Mouse (Mus musculus): Measurements from ENCODE around the gene Tead3. TPM values are rescaled to one million over a fixed set of nuclear protein-coding genes. Genes with fewer than 3 reads are reported as not detected.

Tead3 gene
- 28.1 and 33.5 TPM in 2 replicates for polyA plus RNA-seq (2012; rRNA removed)

GRCm38 (mm10) chr17:28350466-28351352 lies at the start of gene Tead3:
Gene Tead3, minus strand, starts transcription at chr17:28350817.

GRCm38 (mm10) chr17:28365122-28365521 lies 14.5 kb upstream of the Tead3 start, which contains the start of gene Tulp1:
Gene Tulp1, minus strand, starts transcription at chr17:28365222.

GRCm38 (mm10) chr17:28328366-28328928 lies 22.2 kb downstream of the Tead3 start, which contains the start of gene Rpl10a:
Gene Rpl10a, plus strand, starts transcription at chr17:28328471.

GRCm38 (mm10) chr17:28313212-28313879 lies 37.3 kb downstream of the Tead3 start, which contains the start of gene Fance:
Gene Fance, plus strand, starts transcription at chr17:28313519.

Other genes starting within 250 kb of the Tead3 start
- gene Scube3, start 208.7 kb downstream of the Tead3 start, polyA plus RNA-seq (2012; rRNA removed) = 0.42 and 1.0 TPM in 2 replicates
- gene Zfp523, start 173.7 kb downstream of the Tead3 start, polyA plus RNA-seq (2012; rRNA removed) = 39.0 and 39.4 TPM in 2 replicates
- 4.4 and 6.3 TPM in 2 replicates for gene Def6, start 143.0 kb downstream of the Tead3 start, polyA plus RNA-seq (2012; rRNA removed)
- gene Ppard, start 118.1 kb downstream of the Tead3 start, polyA plus RNA-seq (2012; rRNA removed) = 54.9 and 58.3 TPM in 2 replicates
- 10.3 and 13.1 TPM in 2 replicates for gene Fance, start 37.3 kb downstream of the Tead3 start, polyA plus RNA-seq (2012; rRNA removed)
- 1,443 and 1,665 TPM in 2 replicates for gene Rpl10a, start 22.3 kb downstream of the Tead3 start, polyA plus RNA-seq (2012; rRNA removed)
- 0.71 and 0.75 TPM in 2 replicates for gene Tulp1, start 14.4 kb upstream of the Tead3 start, polyA plus RNA-seq (2012; rRNA removed)
- gene Fkbp5, start 166.7 kb upstream of the Tead3 start, polyA plus RNA-seq (2012; rRNA removed) = 7.3 and 8.3 TPM in 2 replicates
- not detected in 2 replicates for gene Armc12, start 180.0 kb upstream of the Tead3 start, polyA plus RNA-seq (2012; rRNA removed)
- 0.65 TPM in 1 of 2 replicates, not detected in the other for gene Clpsl2, start 198.6 kb upstream of the Tead3 start, polyA plus RNA-seq (2012; rRNA removed)
- 178,753 and 264,200 TPM in 2 replicates for gene Clps, start 209.9 kb upstream of the Tead3 start, polyA plus RNA-seq (2012; rRNA removed)
- gene Lhfpl5, start 224.8 kb upstream of the Tead3 start, polyA plus RNA-seq (2012; rRNA removed) = 3.2 and 3.7 TPM in 2 replicates

All from stomach, adult 2 months (tissue).